Mouse (Mus musculus) CH12.LX (cell line): ENCODE measurements around the gene Gab1. TPM values are rescaled to one million over a fixed set of nuclear protein-coding genes. Genes with fewer than 3 reads are reported as not detected.

Source experiments
- DNase-seq: peaks from one replicate; pipeline ENCODE4 v3.0.0-alpha.2; 2013; ENCODE audit errors: extremely low read depth
- H3K27ac ChIP-seq: 2 replicates; pipeline ENCODE4 v1.5.1; 2012; ENCODE audit warnings: low read depth, mild to moderate bottlenecking, control low read depth, moderate library complexity; ENCODE audit not compliant: insufficient read depth
- H3K27me3 ChIP-seq: replicated peaks from 2 replicates; pipeline ENCODE3; 2012; ENCODE audit warnings: inconsistent platforms
- H3K36me3 ChIP-seq, 2 experiments: replicated peaks in 1 of 2; 2 replicates each; pipeline versions ENCODE3 to v1.6.1; 2012; ENCODE audit warnings: inconsistent platforms in 1 of 2, low read length in 1 of 2, mild to moderate bottlenecking in 1 of 2, mixed read lengths in 1 of 2, moderate library complexity in 1 of 2; ENCODE audit not compliant: control insufficient read depth in 1 of 2, insufficient read depth in 1 of 2
- H3K4me1 ChIP-seq, 2 experiments: 2 replicates each; pipeline ENCODE4 v1.6.1; 2012; ENCODE audit warnings: inconsistent platforms in 1 of 2, moderate library complexity in 1 of 2; ENCODE audit not compliant: insufficient read depth in 2 of 2, control insufficient read depth in 1 of 2
- H3K4me2 ChIP-seq: 2 replicates; pipeline ENCODE4 v1.6.1; 2012; ENCODE audit warnings: low read depth, mild to moderate bottlenecking, control low read depth; ENCODE audit not compliant: poor library complexity, insufficient read depth, severe bottlenecking
- H3K4me3 ChIP-seq, 3 experiments: fragments of 150-350 bp in 1 of 3; sonication (generic) in 1 of 3; replicated peaks in 1 of 3; 2 replicates each; pipeline versions ENCODE3 to v1.5.1; 2011 to 2012; ENCODE audit warnings: low read depth in 2 of 3, low read length in 2 of 3, mild to moderate bottlenecking in 2 of 3, moderate library complexity in 2 of 3, control low read depth in 1 of 3, improper control_type of control experiment in 1 of 3, inconsistent platforms in 1 of 3, mixed read lengths in 1 of 3; ENCODE audit not compliant: poor library complexity in 1 of 3
- H3K79me2 ChIP-seq: replicated peaks from 2 replicates; pipeline ENCODE4 v1.6.1; 2012; ENCODE audit warnings: mild to moderate bottlenecking, moderate library complexity; ENCODE audit not compliant: control insufficient read depth, poor library complexity, insufficient read depth, severe bottlenecking; ENCODE audit errors: extremely low read depth
- H3K9ac ChIP-seq: 2 replicates; pipeline ENCODE4 v1.6.1; 2012; ENCODE audit warnings: low read depth, mild to moderate bottlenecking, control low read depth, moderate library complexity; ENCODE audit not compliant: insufficient read depth
- H3K9me3 ChIP-seq: replicated peaks from 2 replicates; pipeline ENCODE3; 2012; ENCODE audit warnings: low read length, inconsistent platforms, mixed read lengths
- BHLHE40 ChIP-seq: IDR thresholded peaks from 2 replicates; pipeline ENCODE4 v1.6.1; 2011; ENCODE audit warnings: mild to moderate bottlenecking, low read depth, low read length, improper control_type of control experiment
- CHD1 ChIP-seq: IDR thresholded peaks from 2 replicates; pipeline ENCODE4 v1.6.1; 2012; ENCODE audit warnings: low read depth, low read length, improper control_type of control experiment, inconsistent platforms
- CTCF ChIP-seq, 2 experiments: IDR thresholded peaks in 1 of 2; conservative IDR thresholded peaks in 1 of 2; 2 replicates each; pipeline ENCODE4 v1.5.1; 2011 to 2012; ENCODE audit warnings: low read depth in 2 of 2, low read length in 2 of 2, improper control_type of control experiment in 1 of 2, inconsistent platforms in 1 of 2, mild to moderate bottlenecking in 1 of 2, moderate library complexity in 1 of 2
- E2F4 ChIP-seq: IDR thresholded peaks from 2 replicates; pipeline ENCODE4 v1.6.1; 2011; ENCODE audit warnings: low read depth, low read length, improper control_type of control experiment; ENCODE audit not compliant: insufficient replicate concordance
- ELF1 ChIP-seq: IDR thresholded peaks from 2 replicates; pipeline ENCODE4 v1.6.1; 2014; ENCODE audit warnings: low read depth, mild to moderate bottlenecking, inconsistent platforms, low read length, improper control_type of control experiment
- EP300 ChIP-seq: IDR thresholded peaks from 2 replicates; pipeline ENCODE4 v1.6.1; 2011; ENCODE audit warnings: low read length, improper control_type of control experiment
- ETS1 ChIP-seq: conservative IDR thresholded peaks from 2 replicates; pipeline ENCODE4 v1.6.1; 2012; ENCODE audit warnings: low read depth, mild to moderate bottlenecking, inconsistent platforms, low read length, improper control_type of control experiment, moderate library complexity
- GABPA ChIP-seq: IDR thresholded peaks from 2 replicates; pipeline ENCODE4 v1.6.1; 2012; ENCODE audit warnings: low read depth, low read length, improper control_type of control experiment, inconsistent platforms; ENCODE audit not compliant: insufficient replicate concordance
- HCFC1 ChIP-seq: IDR thresholded peaks from 2 replicates; pipeline ENCODE4 v1.6.1; 2012; ENCODE audit warnings: low read depth, mild to moderate bottlenecking, inconsistent platforms, low read length, improper control_type of control experiment
- IRF4 ChIP-seq: IDR thresholded peaks from 2 replicates; pipeline ENCODE4 v1.6.1; 2014; ENCODE audit warnings: low read depth, mild to moderate bottlenecking, inconsistent platforms, low read length, improper control_type of control experiment
- JUN ChIP-seq: IDR thresholded peaks from 2 replicates; pipeline ENCODE4 v1.6.1; 2011; ENCODE audit warnings: low read depth, mild to moderate bottlenecking, low read length, improper control_type of control experiment, moderate library complexity; ENCODE audit not compliant: insufficient read depth
- JUND ChIP-seq: conservative IDR thresholded peaks from 2 replicates; pipeline ENCODE4 v1.6.1; 2011; ENCODE audit warnings: low read depth, low read length, improper control_type of control experiment
- KAT2A ChIP-seq: IDR thresholded peaks from 2 replicates; pipeline ENCODE4 v1.6.1; 2012; ENCODE audit warnings: low read length, improper control_type of control experiment, inconsistent platforms; ENCODE audit not compliant: insufficient replicate concordance
- MAFK ChIP-seq: IDR thresholded peaks from 2 replicates; pipeline ENCODE4 v1.6.1; 2011; ENCODE audit warnings: low read length, improper control_type of control experiment; ENCODE audit not compliant: insufficient replicate concordance
- MAX ChIP-seq: IDR thresholded peaks from 2 replicates; pipeline ENCODE4 v1.6.1; 2011; ENCODE audit warnings: low read length, improper control_type of control experiment
- MXI1 ChIP-seq: IDR thresholded peaks from 2 replicates; pipeline ENCODE4 v1.6.1; 2011; ENCODE audit warnings: mild to moderate bottlenecking, low read depth, low read length, improper control_type of control experiment
- MYC ChIP-seq: IDR thresholded peaks from 2 replicates; pipeline ENCODE4 v1.6.1; 2011; ENCODE audit warnings: low read depth, mild to moderate bottlenecking, improper control_type of control experiment, low read length
- NELFE ChIP-seq: IDR thresholded peaks from 2 replicates; pipeline ENCODE4 v1.6.1; 2011; ENCODE audit warnings: low read depth, low read length, improper control_type of control experiment
- NRF1 ChIP-seq: IDR thresholded peaks from 2 replicates; pipeline ENCODE4 v1.6.1; 2014; ENCODE audit warnings: low read depth, mild to moderate bottlenecking, inconsistent platforms, low read length, improper control_type of control experiment, moderate library complexity
- PAX5 ChIP-seq: IDR thresholded peaks from 2 replicates; pipeline ENCODE4 v1.6.1; 2012; ENCODE audit warnings: low read length, inconsistent platforms, mixed read lengths
- POLR2AphosphoS2 ChIP-seq: IDR thresholded peaks from 2 replicates; pipeline ENCODE4 v1.6.1; 2011; ENCODE audit warnings: low read depth, low read length, improper control_type of control experiment
- RAD21 ChIP-seq: IDR thresholded peaks from 2 replicates; pipeline ENCODE4 v1.6.1; 2011; ENCODE audit warnings: low read depth, mild to moderate bottlenecking, low read length, improper control_type of control experiment, moderate library complexity
- SIN3A ChIP-seq: IDR thresholded peaks from 2 replicates; pipeline ENCODE4 v1.6.1; 2012; ENCODE audit warnings: low read length, improper control_type of control experiment, inconsistent platforms
- SMC3 ChIP-seq: IDR thresholded peaks from 2 replicates; pipeline ENCODE4 v1.6.1; 2011; ENCODE audit warnings: low read depth, low read length, improper control_type of control experiment
- TBP ChIP-seq: conservative IDR thresholded peaks from 2 replicates; pipeline ENCODE4 v1.6.1; 2011; ENCODE audit warnings: low read depth, low read length, improper control_type of control experiment
- TCF12 ChIP-seq: IDR thresholded peaks from 2 replicates; pipeline ENCODE4 v1.6.1; 2014; ENCODE audit warnings: low read depth, mild to moderate bottlenecking, inconsistent platforms, low read length, improper control_type of control experiment
- UBTF ChIP-seq: IDR thresholded peaks from 2 replicates; pipeline ENCODE4 v1.6.1; 2012; ENCODE audit warnings: low read depth, mild to moderate bottlenecking, inconsistent platforms, low read length, improper control_type of control experiment, moderate library complexity
- USF2 ChIP-seq: conservative IDR thresholded peaks from 2 replicates; pipeline ENCODE4 v1.6.1; 2011; ENCODE audit warnings: low read depth, low read length, improper control_type of control experiment
- ZC3H11A ChIP-seq: IDR thresholded peaks from 2 replicates; pipeline ENCODE4 v1.6.1; 2012; ENCODE audit warnings: low read depth, mild to moderate bottlenecking, inconsistent platforms, low read length, improper control_type of control experiment
- ZMIZ1 ChIP-seq: IDR thresholded peaks from 2 replicates; pipeline ENCODE4 v1.6.1; 2012; ENCODE audit warnings: low read depth, mild to moderate bottlenecking, inconsistent platforms, low read length, improper control_type of control experiment
- dilution Hi-C: fragments of 300-500 bp; cut with MboI; formaldehyde crosslinking; loops from 2 replicates; pipeline ENCODE4 v1.14.3; 2020; ENCODE audit warnings: low sequenced_read_pairs; ENCODE audit not compliant: extremely low pct_unique_long_range_greater_than_20kb, extremely low pct_ligation_motif_present
- in situ Hi-C: fragments of 300-500 bp; cut with MboI; formaldehyde crosslinking; loops from 3 replicates; pipeline ENCODE4 v1.14.3; 2019; ENCODE audit warnings: low sequenced_read_pairs, low pct_ligation_motif_present, low pct_unique_long_range_greater_than_20kb, mixed read lengths
- polyA plus RNA-seq: library from polyadenylated mRNA; unstranded; fragments of >175 nt; gene quantifications from 2 replicates; pipeline ENCODE4 v1.2.1, GENCODE M21; 2012; ENCODE audit warnings: low read depth; ENCODE audit not compliant: insufficient read length
- total RNA-seq, 2 experiments: library from RNA; depleted of rRNA; stranded (reverse); fragments of 300-350 nt in 1 of 2; fragments of >200 nt in 1 of 2; gene quantifications; 2 replicates each; pipeline ENCODE4 v1.2.3; 2012 to 2014

The Gab1 gene
- total and polyA plus RNA-seq, 3 experiments, result 0.08 TPM; not detected in 2

GRCm38 (mm10) chr8:80793791-80794515 lies 86.4 kb downstream of the Gab1 start:
- dilution Hi-C loops, result no loop called here
- TF ChIP-seq GABPA (no peak), UBTF (no peak), MXI1 (no peak), IRF4 (no peak), ZC3H11A (no peak), ELF1 (no peak), HCFC1 (no peak), KAT2A (no peak), RAD21 (no peak), BHLHE40 (no peak), ETS1 (no peak), JUN (no peak), USF2 (no peak), ZMIZ1 (no peak), NRF1 (no peak), SIN3A (no peak), CTCF (conservative IDR thresholded peaks at IDR 0.05 in 1 of 2, IDR thresholded peaks at IDR 0.05 in 1 of 2; ENCODE audit: low read depth in 2 of 2, low read length in 2 of 2) (no peak), TCF12 (no peak), PAX5 (no peak), MYC (no peak)
- no peak overlapping the region for H3K4me3 ChIP-seq

GRCm38 (mm10) chr8:80792214-80792613 lies 88.1 kb downstream of the Gab1 start:
- no peak overlapping the region for H3K4me3 ChIP-seq
- no peaks in the 10 kb centered on the region for H3K27me3 ChIP-seq
- dilution Hi-C loops (no loop called here), in situ Hi-C loops (loop anchor here (25.0 kb wide), 1 partner anchor 195 kb away; no protein-coding TSS in a partner anchor)
- H3K36me3 ChIP-seq, result no peaks in the 10 kb centered on the region
- peak; percentile 2 for DNase-seq
- H3K79me2 ChIP-seq, result no peaks in the 10 kb centered on the region
- no peak overlapping the region for H3K4me2 ChIP-seq
- H3K9ac ChIP-seq, result no peak overlapping the region
- no peaks in the 10 kb centered on the region for H3K9me3 ChIP-seq
- H3K27ac ChIP-seq, result no peak overlapping the region
- no peaks in the 10 kb centered on the region for H3K4me1 ChIP-seq
- TF ChIP-seq PAX5 (no peak), TCF12 (no peak), ETS1 (no peak), CTCF (conservative IDR thresholded peaks at IDR 0.05 in 1 of 2, IDR thresholded peaks at IDR 0.05 in 1 of 2; ENCODE audit: low read depth in 2 of 2, low read length in 2 of 2) (peak in 1 of 2 experiments; percentile 58; a peak in 2 of 4 replicates), EP300 (no peak), TBP (no peak), SMC3 (peak; percentile 48), POLR2AphosphoS2 (no peak), BHLHE40 (no peak), USF2 (no peak), NELFE (no peak), RAD21 (peak; percentile 53), ZMIZ1 (no peak), KAT2A (no peak), NRF1 (no peak), E2F4 (no peak), MAX (no peak), CHD1 (no peak), MYC (no peak), JUND (no peak), ELF1 (no peak), GABPA (no peak), MAFK (no peak)

More at GRCm38 (mm10) chr8:80793791-80794515, 86.4 kb downstream of the Gab1 start:
- no peak overlapping the region for H3K4me2 ChIP-seq
- no peaks in the 10 kb centered on the region for H3K9me3 ChIP-seq
- H3K27me3 ChIP-seq, result no peaks in the 10 kb centered on the region
- no peak overlapping the region for H3K27ac ChIP-seq
- no peaks in the 10 kb centered on the region for H3K79me2 ChIP-seq
- no peak for DNase-seq
- H3K9ac ChIP-seq, result no peak overlapping the region
- no peaks in the 10 kb centered on the region for H3K36me3 ChIP-seq
- H3K4me1 ChIP-seq, result no peaks in the 10 kb centered on the region
- in situ Hi-C loops, result loop anchor here (25.0 kb wide), 1 partner anchor 193 kb away; no protein-coding TSS in a partner anchor
